Mouse (Mus musculus) heart, adult 2 months (tissue): Measurements from ENCODE around the gene Slc45a1. TPM values are rescaled to one million over a fixed set of nuclear protein-coding genes. Genes with fewer than 3 reads are reported as not detected.

ENCODE experiments used
- DNase-seq, 2 experiments: peaks; one replicate each; pipeline ENCODE4 v3.0.0; 2021
- H3K27ac ChIP-seq: fragments of 200-600 bp; 2 replicates; pipeline ENCODE4 v1.8.1; 2022
- H3K27me3 ChIP-seq: fragments of 200-500 bp; 2 replicates; pipeline ENCODE4 v1.6.1; 2012; ENCODE audit warnings: mild to moderate bottlenecking, low read length, inconsistent platforms, mixed read lengths; ENCODE audit not compliant: control insufficient read depth, insufficient read depth
- H3K36me3 ChIP-seq: fragments of 200-500 bp; 2 replicates; pipeline ENCODE4 v1.6.1; 2012; ENCODE audit warnings: low read length, inconsistent platforms; ENCODE audit not compliant: control insufficient read depth, insufficient read depth
- H3K4me1 ChIP-seq: fragments of 200-500 bp; 2 replicates; pipeline ENCODE4 v1.6.1; 2011; ENCODE audit warnings: low read length; ENCODE audit not compliant: control insufficient read depth, insufficient read depth
- H3K4me3 ChIP-seq: fragments of 200-600 bp; 2 replicates; pipeline ENCODE4 v1.8.1; 2022
- H3K79me2 ChIP-seq: fragments of 200-500 bp; replicated peaks from 2 replicates; pipeline ENCODE4 v1.6.1; 2012; ENCODE audit warnings: mild to moderate bottlenecking, inconsistent platforms, low read length, moderate library complexity, mixed read lengths; ENCODE audit not compliant: control insufficient read depth, insufficient read depth
- H3K9ac ChIP-seq: fragments of 200-500 bp; 2 replicates; pipeline ENCODE4 v1.6.1; 2012; ENCODE audit warnings: low read depth, mild to moderate bottlenecking, control low read depth, inconsistent platforms, low read length, mixed read lengths
- CTCF ChIP-seq: fragments of 200-600 bp; IDR thresholded peaks from 2 replicates; pipeline ENCODE4 v1.8.1; 2022; ENCODE audit warnings: antibody characterized with exemption, mild to moderate bottlenecking, moderate library complexity
- EP300 ChIP-seq: fragments of 200-500 bp; IDR thresholded peaks from 2 replicates; pipeline ENCODE4 v1.6.1; 2011; ENCODE audit warnings: low read depth, low read length, control low read depth; ENCODE audit not compliant: insufficient read depth
- POLR2A ChIP-seq: fragments of 200-500 bp; IDR thresholded peaks from 2 replicates; pipeline ENCODE4 v1.6.1; 2011; ENCODE audit warnings: mild to moderate bottlenecking, low read depth, low read length, control low read depth; ENCODE audit not compliant: insufficient read depth
- WGBS: fragments of 180-500 bp; shearing (Covaris S2); methylation state at CpG from one replicate; pipeline ENCODE4 v1.1.7; 2018; 5-methylcytosine and 5-hydroxymethylcytosine counted together
- intact Hi-C: fragments of 180-260 bp; cut with DNase I; formaldehyde crosslinking; loops from one replicate; pipeline ENCODE4 v1.15.1; 2025
- polyA plus RNA-seq: library from polyadenylated mRNA; depleted of rRNA; stranded (reverse); fragments of >200 nt; gene quantifications from 2 replicates; pipeline ENCODE4 v1.2.3, GENCODE M21; 2012
- total RNA-seq, 2 experiments: library from RNA; stranded (reverse); gene quantifications; 2 replicates each; pipeline ENCODE4 v1.2.3; 2021

Slc45a1 gene
- total and polyA plus RNA-seq, 3 experiments = not detected

DNA sequence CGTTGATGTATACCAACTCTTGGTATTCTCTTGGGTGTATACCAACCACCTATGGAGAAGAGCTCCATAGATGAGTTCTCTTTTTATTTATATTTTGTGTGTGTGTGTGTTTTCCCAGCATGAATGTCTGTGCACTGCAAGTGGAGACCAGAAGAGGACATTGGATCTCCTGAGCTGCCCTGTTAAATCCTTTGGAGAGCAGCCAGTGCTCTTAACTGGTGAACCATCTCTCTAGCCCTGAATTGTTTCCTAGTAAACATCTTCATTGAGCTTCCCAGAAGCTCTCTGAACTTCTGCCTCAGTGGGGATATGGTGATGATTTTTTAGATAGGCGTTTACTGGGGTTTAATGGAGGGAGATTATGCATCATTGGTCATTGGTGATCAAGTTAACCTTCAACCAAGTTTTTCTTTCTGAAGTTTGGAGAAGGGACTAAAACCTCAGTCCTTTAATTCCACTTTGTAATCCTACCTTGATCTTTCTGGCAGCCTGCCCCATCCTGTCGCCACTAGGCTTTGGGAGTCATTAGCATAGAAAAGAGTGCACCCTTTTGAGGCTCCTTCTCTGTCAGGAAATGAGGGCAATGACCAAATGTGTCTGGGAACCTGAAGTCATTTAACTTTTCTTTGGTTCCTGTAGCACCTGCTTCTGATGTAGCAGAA, 61.2 kb downstream of the Slc45a1 start:
- H3K36me3 ChIP-seq = peaks cover 41% of the 10 kb centered on the region
- no peak overlapping the region for H3K4me3 ChIP-seq
- H3K4me1 ChIP-seq = peaks cover 43% of the 10 kb centered on the region
- intact Hi-C loops = loop anchor here (5.0 kb wide), 1 partner anchor 103 kb away; no protein-coding TSS in a partner anchor
- peaks cover 15% of the 10 kb centered on the region for H3K79me2 ChIP-seq
- no peak for TF ChIP-seq CTCF
- TF ChIP-seq EP300 = no peak
- TF ChIP-seq POLR2A = no peak
- no peak for DNase-seq
- H3K9ac ChIP-seq = no peak overlapping the region
- H3K27ac ChIP-seq = no peak overlapping the region; the same call in 1 of the 2 replicates
- H3K27me3 ChIP-seq = no peaks in the 10 kb centered on the region
- WGBS = 43% methylated on average over 3 of the region's 3 CpGs

GRCm38 (mm10) chr4:150588300-150588621, 63.7 kb downstream of the Slc45a1 start:
- H3K27ac ChIP-seq = peak overlapping the region; percentile 10; the same call in 1 of the 2 replicates
- peaks cover 16% of the 10 kb centered on the region for H3K79me2 ChIP-seq
- H3K27me3 ChIP-seq = no peaks in the 10 kb centered on the region
- H3K36me3 ChIP-seq = peaks cover 46% of the 10 kb centered on the region
- H3K4me3 ChIP-seq = no peak overlapping the region; the same call in 1 of the 2 replicates
- H3K9ac ChIP-seq = no peak overlapping the region
- TF ChIP-seq CTCF = no peak
- no peak for TF ChIP-seq EP300
- no peak for TF ChIP-seq POLR2A
- intact Hi-C loops = no loop called here
- 35% methylated on average over 2 of the region's 2 CpGs for WGBS
- H3K4me1 ChIP-seq = peaks cover 51% of the 10 kb centered on the region
- DNase-seq = no peak

DNA sequence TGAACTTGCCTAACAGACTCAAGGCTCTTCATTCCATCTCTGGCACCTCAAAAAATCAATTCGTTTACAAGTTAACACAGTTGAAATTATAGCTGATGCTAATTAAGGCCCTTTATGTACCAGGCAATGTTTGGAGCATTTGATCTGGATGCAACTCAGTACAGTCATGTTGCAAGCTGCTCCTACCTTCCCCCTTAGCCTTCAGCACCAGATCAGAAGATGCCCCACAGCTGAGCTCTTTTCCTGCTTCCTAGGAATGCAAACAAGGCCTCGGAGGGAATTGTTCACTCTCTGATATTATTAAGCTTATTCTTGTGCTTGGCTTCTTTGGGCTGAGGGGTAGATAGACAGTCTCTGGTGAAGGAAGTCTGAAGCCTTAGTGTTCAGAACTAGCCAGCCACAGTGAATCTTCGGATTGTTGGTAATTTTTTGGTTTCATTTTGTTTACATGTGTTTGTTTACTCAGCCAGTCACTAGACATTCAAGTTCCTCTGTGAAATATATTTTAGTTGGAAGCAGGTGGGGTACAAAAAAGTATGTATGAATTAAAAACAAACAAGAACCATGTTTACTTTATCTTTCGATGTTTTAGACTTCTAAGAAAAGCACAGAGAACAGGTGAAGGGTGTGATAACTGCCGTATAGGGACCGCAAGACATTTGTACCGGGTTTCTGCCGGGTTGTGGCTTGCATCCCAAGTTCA, 64.2 kb downstream of the Slc45a1 start:
- intact Hi-C loops = no loop called here
- no peak for DNase-seq
- peaks cover 54% of the 10 kb centered on the region for H3K4me1 ChIP-seq
- no peaks in the 10 kb centered on the region for H3K27me3 ChIP-seq
- peaks cover 46% of the 10 kb centered on the region for H3K36me3 ChIP-seq
- peaks cover 15% of the 10 kb centered on the region for H3K79me2 ChIP-seq
- peak overlapping the region; percentile 18; the same call in 1 of the 2 replicates for H3K27ac ChIP-seq
- H3K9ac ChIP-seq = peak overlapping the region; percentile 35; the same call in 1 of the 2 replicates
- 49% methylated on average over 8 of the region's 8 CpGs for WGBS
- TF ChIP-seq CTCF (no peak), EP300 (no peak), POLR2A (no peak)
- H3K4me3 ChIP-seq = peak overlapping the region; percentile 5; the same call in 1 of the 2 replicates

DNA sequence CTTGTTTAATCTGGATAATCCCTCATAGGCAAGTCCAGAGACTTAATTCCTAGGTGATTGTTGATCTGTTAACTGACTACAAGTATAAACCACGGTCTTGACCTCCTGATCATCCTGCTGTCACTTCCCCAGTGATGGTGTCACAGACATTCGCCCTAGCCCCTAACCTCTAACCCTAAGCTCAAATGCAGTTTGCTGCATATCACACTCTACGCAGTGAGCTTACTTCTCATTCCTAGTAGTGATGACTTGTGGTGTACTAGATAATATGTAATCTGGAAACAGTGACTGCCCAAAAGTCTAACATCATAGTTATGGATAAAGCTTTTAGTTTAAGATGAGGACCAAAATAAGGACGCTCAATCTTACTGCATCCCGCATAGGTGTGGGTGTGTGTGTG, 65.7 kb downstream of the Slc45a1 start:
- no peak for DNase-seq
- H3K27me3 ChIP-seq = no peaks in the 10 kb centered on the region
- no peak overlapping the region for H3K27ac ChIP-seq
- H3K79me2 ChIP-seq = peaks cover 12% of the 10 kb centered on the region
- H3K36me3 ChIP-seq = peaks cover 48% of the 10 kb centered on the region
- TF ChIP-seq EP300 = no peak
- TF ChIP-seq CTCF = no peak
- peaks cover 52% of the 10 kb centered on the region for H3K4me1 ChIP-seq
- 79% methylated on average over 5 of the region's 5 CpGs for WGBS
- H3K4me3 ChIP-seq = no peak overlapping the region
- H3K9ac ChIP-seq = no peak overlapping the region
- intact Hi-C loops = no loop called here

DNA sequence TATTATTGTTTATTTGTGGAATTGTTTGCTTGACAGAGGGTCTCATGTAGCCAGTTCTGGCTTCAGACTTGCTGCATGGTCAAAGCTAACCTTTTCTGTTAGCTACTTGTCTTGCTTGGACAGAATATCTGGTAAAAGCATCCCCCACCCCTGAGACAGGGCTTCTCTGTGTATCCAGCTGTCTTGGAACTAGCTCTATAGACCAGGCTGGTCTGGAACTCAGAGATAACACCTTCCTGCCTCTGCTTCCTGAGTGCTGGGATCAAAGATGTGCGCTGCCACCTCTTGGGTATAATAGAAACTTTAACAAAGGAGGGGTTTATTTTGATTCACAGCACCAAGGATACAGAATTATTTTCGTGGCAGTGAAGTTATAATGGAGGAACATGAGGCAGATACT, 66.2 kb downstream of the Slc45a1 start:
- H3K9ac ChIP-seq = no peak overlapping the region
- no peak for DNase-seq
- H3K27me3 ChIP-seq = no peaks in the 10 kb centered on the region
- H3K4me1 ChIP-seq = peaks cover 49% of the 10 kb centered on the region
- WGBS = 70% methylated on average over 2 of the region's 2 CpGs
- H3K79me2 ChIP-seq = peaks cover 15% of the 10 kb centered on the region
- intact Hi-C loops = no loop called here
- H3K27ac ChIP-seq = no peak overlapping the region
- H3K4me3 ChIP-seq = no peak overlapping the region
- no peak for TF ChIP-seq CTCF
- peaks cover 43% of the 10 kb centered on the region for H3K36me3 ChIP-seq

GRCm38 (mm10) chr4:150583777-150584135, 68.2 kb downstream of the Slc45a1 start:
- Histone ChIP-seq H3K27ac (peak overlapping the region; percentile 68), H3K4me1 (peaks cover 44% of the 10 kb centered on the region), H3K9ac (peak overlapping the region; percentile 49), H3K27me3 (no peaks in the 10 kb centered on the region), H3K79me2 (peaks cover 17% of the 10 kb centered on the region), H3K4me3 (peak overlapping the region; percentile 4; the same call in 1 of the 2 replicates), H3K36me3 (peaks cover 39% of the 10 kb centered on the region)
- 26% methylated on average over 3 of the region's 3 CpGs for WGBS
- intact Hi-C loops = no loop called here
- TF ChIP-seq CTCF = no peak
- no peak for TF ChIP-seq POLR2A
- no peak for TF ChIP-seq EP300
- DNase-seq = no peak
